Mouse (Mus musculus) heart, postnatal 0 days (tissue): ENCODE measurements around the gene Trappc6a.

ENCODE experiments used
- CTCF ChIP-seq: IDR thresholded peaks from 2 replicates; pipeline ENCODE4 v1.5.1; 2016; ENCODE audit warnings: antibody characterized with exemption, control low read depth, low read depth
- EP300 ChIP-seq: IDR thresholded peaks from 2 replicates; pipeline ENCODE4 v1.6.1; 2016; ENCODE audit warnings: antibody characterized with exemption, low read depth

DNA sequence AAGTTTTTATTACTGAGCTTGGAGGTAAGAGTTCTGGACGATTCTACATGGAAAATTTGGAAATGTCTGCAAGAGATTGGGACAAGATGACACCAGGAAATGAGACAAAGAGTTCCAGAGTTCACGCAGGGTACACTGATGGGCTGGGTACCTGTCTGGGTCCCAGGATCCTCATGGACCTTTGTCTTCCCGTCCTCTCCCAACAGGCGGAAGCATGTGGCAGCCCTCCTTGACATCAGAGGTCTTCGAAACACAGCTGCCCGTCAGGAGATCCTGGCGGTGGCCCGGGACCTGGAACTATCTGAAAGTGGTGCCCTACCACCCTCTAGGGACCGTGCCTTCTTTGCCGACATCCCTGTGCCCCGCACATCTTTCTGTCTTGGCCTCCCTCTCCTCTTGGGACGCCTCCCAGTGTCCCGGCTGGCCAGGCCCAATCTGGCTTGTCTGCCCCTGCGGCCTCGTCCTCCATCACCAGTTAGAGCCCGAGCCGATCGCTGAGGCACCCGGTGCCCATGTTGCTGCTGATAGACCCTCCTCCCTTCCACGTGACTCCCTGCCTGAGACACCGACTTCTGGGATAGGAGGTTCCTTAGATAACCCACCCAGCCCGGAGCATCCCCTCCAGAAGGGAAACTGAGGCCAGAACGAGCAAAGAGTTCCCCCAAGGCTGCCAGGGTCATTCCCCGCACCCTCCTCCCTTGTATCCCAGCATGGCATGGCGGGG is 13.3 kb upstream of the Trappc6a start:
- TF ChIP-seq CTCF (no peak), EP300 (no peak)
